Mouse (Mus musculus) layer of hippocampus, adult 11-12 months (tissue): ENCODE results near the gene Mllt11.
"Not testable (repeated sequence)": the region's sequence is repeated elsewhere in the genome, so short reads cannot be mapped to it uniquely, and the experiment has no call there.

Source experiments
- DNase-seq: peaks from one replicate; pipeline ENCODE4 v3.0.0; 2022; ENCODE audit warnings: low spot score

The Mllt11 gene

GRCm38 (mm10) chr3:95216655-95217254 lies 15.2 kb downstream of the Mllt11 start:
- no peak for DNase-seq

DNA sequence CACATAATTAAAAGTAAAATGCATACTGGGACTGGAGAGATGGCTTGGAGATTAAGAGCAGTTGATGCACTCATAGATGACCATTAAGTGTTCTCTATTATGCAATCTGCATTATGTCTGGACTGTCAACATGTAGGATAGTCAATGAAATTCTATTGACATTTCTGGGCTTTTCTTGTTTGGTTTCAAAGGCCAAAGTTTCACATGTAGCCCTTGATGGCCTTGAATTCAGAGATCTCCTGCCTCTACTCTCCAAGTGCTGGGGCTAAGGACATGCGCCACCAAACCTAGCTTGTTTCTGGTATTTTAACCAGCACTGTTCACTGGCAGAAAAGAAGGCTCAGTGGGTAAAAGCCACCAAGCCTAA lies 18.4 kb downstream of the Mllt11 start:
- DNase-seq, result no peak

- DNase-seq, result not testable (repeated sequence)
Measured at GRCm38 (mm10) chr3:95212889-95213608, 18.9 kb downstream of the Mllt11 start.

DNA sequence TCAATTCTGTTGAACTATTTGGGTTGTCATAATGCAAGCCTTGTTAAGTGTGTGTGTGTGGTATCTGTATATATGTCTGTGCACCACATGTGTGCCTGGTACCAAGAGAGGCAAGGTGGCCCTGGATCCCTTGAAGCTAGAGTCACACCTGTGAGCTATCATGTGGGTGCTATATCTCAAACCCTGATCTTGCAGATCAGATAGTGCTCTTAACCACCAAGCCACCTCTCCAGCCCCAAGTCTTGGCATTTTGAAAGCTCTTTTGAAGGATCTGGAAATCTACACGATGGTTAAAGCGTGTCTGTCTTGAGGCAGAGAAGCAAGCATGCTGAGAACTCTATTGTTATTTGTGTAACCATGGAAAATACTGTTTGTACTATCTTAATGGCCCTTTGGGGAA lies 21.4 kb downstream of the Mllt11 start:
- DNase-seq, result no peak

- DNase-seq, result no peak
Measured at GRCm38 (mm10) chr3:95208286-95208685, 23.7 kb downstream of the Mllt11 start.

GRCm38 (mm10) chr3:95203880-95204279 lies 28.1 kb downstream of the Mllt11 start:
- DNase-seq, result no peak

GRCm38 (mm10) chr3:95200562-95200961 lies 31.4 kb downstream of the Mllt11 start:
- no peak for DNase-seq

DNA sequence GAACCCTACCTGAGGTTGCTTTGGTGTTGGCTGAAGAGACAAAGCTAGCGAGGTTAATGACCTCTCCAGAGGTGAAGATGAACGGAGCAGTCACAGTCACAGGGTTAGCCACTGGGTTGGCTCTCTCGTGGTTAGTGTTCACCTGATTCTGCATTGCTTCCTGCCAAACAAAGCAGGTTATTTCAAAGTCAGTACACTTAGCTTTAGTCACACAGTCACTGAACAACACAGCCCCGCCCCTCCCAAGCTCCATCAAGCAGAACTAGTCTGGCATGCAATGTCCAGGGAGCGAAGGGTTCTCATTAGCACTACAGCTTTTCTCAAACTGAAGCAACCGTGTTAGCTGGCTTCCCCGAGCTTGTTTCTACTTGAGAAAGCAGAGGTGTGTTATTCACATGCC lies 31.8 kb downstream of the Mllt11 start:
- no peak for DNase-seq

- DNase-seq, result no peak
Measured at GRCm38 (mm10) chr3:95199101-95199500, 32.9 kb downstream of the Mllt11 start.

GRCm38 (mm10) chr3:95195772-95196171 lies 36.2 kb downstream of the Mllt11 start:
- no peak for DNase-seq

DNA sequence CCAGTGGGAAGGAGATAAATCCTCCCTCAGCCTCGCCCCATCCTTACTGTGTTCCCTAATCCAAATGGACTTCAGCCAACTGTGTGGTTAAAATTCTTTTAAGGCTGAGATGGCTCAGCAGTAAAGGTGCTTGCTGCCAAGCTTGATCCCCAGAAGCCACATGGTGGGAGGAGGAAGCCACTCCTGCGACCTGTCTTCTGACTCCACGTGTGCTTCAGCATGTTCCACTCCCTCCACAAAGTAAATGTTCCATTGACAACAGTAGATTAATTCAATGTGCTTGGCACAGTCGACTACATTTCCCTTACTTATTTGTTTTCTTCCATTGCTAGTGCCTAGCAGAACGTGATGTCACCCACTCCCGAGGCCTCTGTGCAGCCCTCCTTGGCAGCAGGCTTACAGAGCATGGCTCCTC lies 37.2 kb downstream of the Mllt11 start:
- no peak for DNase-seq

DNA sequence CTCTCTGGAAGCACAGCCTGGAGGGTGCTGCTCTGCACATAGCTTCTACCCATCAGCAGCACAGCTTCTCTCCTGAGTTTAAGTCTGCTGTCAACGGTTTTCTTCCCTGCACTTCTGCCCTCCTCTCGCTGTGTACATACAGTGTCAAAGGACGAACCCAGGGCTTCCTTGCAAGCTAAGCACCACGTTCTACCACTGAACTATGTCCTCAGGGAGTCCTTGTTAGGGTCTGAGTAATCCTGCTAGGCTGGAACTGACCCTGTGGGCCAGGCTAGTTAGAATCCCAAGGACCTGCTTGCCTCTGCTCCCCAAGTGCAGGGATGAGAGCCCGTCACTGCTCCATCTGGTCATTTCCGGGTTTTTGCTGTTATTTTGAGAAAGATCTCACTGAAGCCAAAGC lies 45.1 kb downstream of the Mllt11 start:
- no peak for DNase-seq

- no peak for DNase-seq
Measured at GRCm38 (mm10) chr3:95186100-95186499, 45.9 kb downstream of the Mllt11 start.

GRCm38 (mm10) chr3:95184796-95185577 lies 47.0 kb downstream of the Mllt11 start:
- DNase-seq, result no peak

GRCm38 (mm10) chr3:95181841-95182240 lies 50.1 kb downstream of the Mllt11 start:
- no peak for DNase-seq

DNA sequence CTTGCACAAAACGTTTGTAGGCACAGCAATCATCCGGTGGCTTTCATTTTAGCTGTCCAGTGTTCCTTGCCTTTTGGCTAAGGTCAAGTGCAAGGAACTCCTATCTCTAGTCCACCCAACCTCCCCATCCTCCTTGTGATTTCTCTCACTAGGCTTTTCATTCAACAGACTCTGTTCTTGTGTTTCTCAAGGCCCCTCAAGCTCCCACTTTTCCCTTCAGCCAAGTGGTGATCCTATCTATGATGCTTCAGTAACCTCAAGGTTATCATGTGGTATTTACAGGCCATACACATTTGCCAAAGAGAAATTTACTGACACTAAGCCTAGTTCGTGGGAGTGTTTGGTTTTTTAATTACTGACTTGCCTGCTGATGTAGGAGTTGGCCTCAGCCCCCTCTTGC lies 52.1 kb downstream of the Mllt11 start:
- DNase-seq, result no peak

- no peak for DNase-seq
Measured at GRCm38 (mm10) chr3:95178948-95179347, 53.0 kb downstream of the Mllt11 start.

- no peak for DNase-seq
Measured at GRCm38 (mm10) chr3:95177583-95177982, 54.4 kb downstream of the Mllt11 start.

GRCm38 (mm10) chr3:95176500-95176899 lies 55.5 kb downstream of the Mllt11 start:
- no peak for DNase-seq

- DNase-seq, result peak; percentile 81
Measured at GRCm38 (mm10) chr3:95174011-95174592, 57.9 kb downstream of the Mllt11 start.

DNA sequence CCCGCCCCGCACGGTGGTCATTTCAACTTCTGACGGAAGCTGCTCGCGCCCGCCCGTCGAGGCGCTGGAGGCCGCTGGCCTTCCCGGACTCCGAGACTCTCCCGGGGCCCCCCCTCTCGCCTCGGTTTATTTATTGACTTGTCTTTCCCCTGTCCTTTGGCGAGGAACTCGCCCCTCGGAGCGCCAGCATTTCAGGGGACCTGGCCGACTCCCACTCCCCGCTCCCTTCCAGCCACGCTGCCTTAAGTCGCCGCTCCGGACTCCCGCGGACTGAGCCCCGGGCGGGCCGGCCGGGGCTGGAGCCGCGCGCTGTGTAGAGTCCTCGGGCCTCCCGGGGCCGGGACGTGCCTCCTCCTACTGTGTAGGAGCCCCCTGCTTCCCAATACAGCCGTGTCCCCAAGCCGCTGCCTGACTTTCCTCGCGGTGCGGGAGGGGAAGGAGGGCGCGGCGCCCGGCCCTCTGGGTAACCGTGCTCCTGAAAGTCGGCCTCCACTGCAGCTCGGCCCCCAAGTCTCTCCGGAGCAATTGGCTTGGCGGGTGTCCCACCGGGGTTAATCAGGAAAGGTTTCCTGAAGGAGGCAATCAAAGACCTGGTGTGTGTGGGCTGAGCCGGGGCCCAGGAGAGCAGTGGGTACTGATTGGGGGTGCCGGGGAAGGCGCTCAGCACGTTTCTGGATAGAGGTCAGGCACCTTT lies 58.6 kb downstream of the Mllt11 start:
- DNase-seq, result no peak
